Mouse (Mus musculus) intestine, embryonic 14.5 days (tissue): ENCODE data around the gene Prkce. TPM values are rescaled to one million over a fixed set of nuclear protein-coding genes. Genes with fewer than 3 reads are reported as not detected.

Source experiments
- ATAC-seq: fragments of 200-750 bp; cut with Nextera tagmentation; replicated peaks from 2 replicates; pipeline ENCODE4 v1.8.0; 2017; ENCODE audit warnings: low read depth, moderate number of reproducible peaks, moderate TSS enrichment, moderate library complexity; ENCODE audit not compliant: low FRiP score, low TSS enrichment
- DNase-seq: peaks from one replicate; pipeline ENCODE4 v3.0.0-alpha.2; 2018; ENCODE audit warnings: low spot score
- H3K27ac ChIP-seq: fragments of 300-500 bp; sonication (generic); 2 replicates; pipeline ENCODE4 v1.5.1; 2014; ENCODE audit warnings: low read depth, mild to moderate bottlenecking, control low read depth
- H3K27me3 ChIP-seq: fragments of 300-500 bp; sonication (generic); replicated peaks from 2 replicates; pipeline ENCODE4 v1.6.1; 2014; ENCODE audit warnings: low read length, control low read depth; ENCODE audit not compliant: control insufficient read depth, insufficient read depth
- H3K36me3 ChIP-seq: fragments of 300-500 bp; sonication (generic); 2 replicates; pipeline ENCODE4 v1.6.1; 2014; ENCODE audit warnings: low read length, control low read depth; ENCODE audit not compliant: control insufficient read depth, insufficient read depth
- H3K4me1 ChIP-seq: fragments of 300-500 bp; sonication (generic); replicated peaks from 2 replicates; pipeline ENCODE4 v1.6.1; 2014; ENCODE audit warnings: low read length, control low read depth, mixed read lengths; ENCODE audit not compliant: control insufficient read depth, insufficient read depth
- H3K4me2 ChIP-seq: fragments of 300-500 bp; sonication (generic); 2 replicates; pipeline ENCODE4 v1.6.1; 2014; ENCODE audit warnings: low read length
- H3K4me3 ChIP-seq: fragments of 300-500 bp; sonication (generic); 2 replicates; pipeline ENCODE4 v1.5.1; 2014; ENCODE audit warnings: low read depth, low read length, control low read depth, mixed read lengths
- H3K9ac ChIP-seq: fragments of 300-500 bp; sonication (generic); 2 replicates; pipeline ENCODE4 v1.6.1; 2014; ENCODE audit warnings: mild to moderate bottlenecking, low read length
- H3K9me3 ChIP-seq: fragments of 300-500 bp; sonication (generic); 2 replicates; pipeline ENCODE4 v1.6.1; 2016; ENCODE audit warnings: low read length, control low read depth; ENCODE audit not compliant: control insufficient read depth
- WGBS: fragments of 180-500 bp; shearing (Covaris S2); extraction: QIAGEN DNeasy Blood & Tissue Kit; methylation state at CpG from one replicate; pipeline ENCODE4 v1.1.7; 2014; 5-methylcytosine and 5-hydroxymethylcytosine counted together
- polyA plus RNA-seq: library from polyadenylated mRNA; unstranded; fragments of >200 nt; fragmentation: Nextera tagmentation; extraction: Ambion mirVana; gene quantifications from 2 replicates; pipeline ENCODE4 v1.2.1, GENCODE M21; 2014

Prkce gene
- polyA plus RNA-seq, 1 experiment from 2014 or later, result 7.5 TPM

DNA sequence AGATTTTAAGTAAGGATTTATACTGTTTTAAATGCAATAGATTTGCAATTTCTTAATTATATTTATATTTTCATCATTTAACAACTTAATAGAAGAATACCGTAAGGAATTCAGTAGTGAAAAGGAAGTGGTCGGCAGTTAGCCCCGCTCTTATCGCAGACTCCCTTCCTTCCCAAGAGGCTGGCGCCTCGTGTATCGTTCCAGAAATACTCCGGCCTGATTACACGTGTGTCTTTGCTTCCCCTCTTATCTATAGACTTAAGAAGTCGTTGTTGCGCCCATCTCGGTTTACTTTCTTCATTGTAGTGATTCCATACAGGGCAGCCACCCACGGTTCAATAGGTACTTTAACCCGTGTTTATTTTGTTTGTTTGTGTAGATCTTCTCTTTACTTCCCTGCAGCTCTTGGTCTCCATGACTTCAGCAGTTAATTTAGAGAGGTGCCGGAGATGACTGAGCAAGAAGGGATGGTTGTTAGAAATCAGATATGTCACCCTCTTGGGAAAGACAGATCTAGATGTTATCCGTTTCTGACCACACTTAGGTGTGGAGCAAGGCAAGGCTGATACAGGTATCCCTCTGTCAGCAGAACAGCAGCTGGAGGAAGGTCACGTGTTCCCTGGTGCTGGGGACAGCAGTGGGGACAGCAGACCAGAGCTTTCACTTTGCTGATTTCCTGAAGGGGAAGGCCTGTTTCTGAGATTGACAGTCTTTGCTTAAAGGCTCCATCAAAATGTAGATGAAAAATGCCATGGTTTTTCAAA lies 40.7 kb downstream of the Prkce start:
- H3K27ac ChIP-seq, result no peak overlapping the region
- ATAC-seq, result no peak
- no peak overlapping the region for H3K9ac ChIP-seq
- H3K36me3 ChIP-seq, result no peaks in the 10 kb centered on the region
- no peak for DNase-seq
- 75% methylated on average over 17 of the region's 17 CpGs for WGBS
- H3K4me3 ChIP-seq, result no peak overlapping the region
- H3K9me3 ChIP-seq, result no peaks in the 10 kb centered on the region
- H3K4me2 ChIP-seq, result no peak overlapping the region
- H3K4me1 ChIP-seq, result no peaks in the 10 kb centered on the region
- no peaks in the 10 kb centered on the region for H3K27me3 ChIP-seq

DNA sequence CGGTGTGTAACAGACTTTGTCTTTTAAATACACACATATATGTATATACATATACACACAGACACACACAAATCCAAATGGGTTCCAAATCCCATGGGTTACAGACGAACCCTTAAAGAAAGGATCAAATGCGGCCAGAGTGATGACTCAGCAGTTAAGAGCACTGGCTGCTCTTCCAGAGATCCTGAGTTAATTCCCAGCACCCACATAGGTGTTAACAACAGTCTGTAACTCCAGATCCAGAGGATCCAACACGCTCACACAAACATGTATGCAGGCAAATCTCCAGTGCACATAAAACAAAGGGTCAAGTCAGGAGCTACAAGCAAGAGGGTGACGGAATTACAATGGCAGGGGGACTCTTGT lies 41.2 kb downstream of the Prkce start:
- Histone ChIP-seq H3K9ac (no peak overlapping the region), H3K36me3 (no peaks in the 10 kb centered on the region), H3K4me1 (no peaks in the 10 kb centered on the region), H3K27ac (no peak overlapping the region), H3K4me2 (no peak overlapping the region), H3K9me3 (no peaks in the 10 kb centered on the region), H3K4me3 (no peak overlapping the region), H3K27me3 (no peaks in the 10 kb centered on the region)
- DNase-seq (no peak), ATAC-seq (no peak)
- 89% methylated on average over 5 of the region's 5 CpGs for WGBS

DNA sequence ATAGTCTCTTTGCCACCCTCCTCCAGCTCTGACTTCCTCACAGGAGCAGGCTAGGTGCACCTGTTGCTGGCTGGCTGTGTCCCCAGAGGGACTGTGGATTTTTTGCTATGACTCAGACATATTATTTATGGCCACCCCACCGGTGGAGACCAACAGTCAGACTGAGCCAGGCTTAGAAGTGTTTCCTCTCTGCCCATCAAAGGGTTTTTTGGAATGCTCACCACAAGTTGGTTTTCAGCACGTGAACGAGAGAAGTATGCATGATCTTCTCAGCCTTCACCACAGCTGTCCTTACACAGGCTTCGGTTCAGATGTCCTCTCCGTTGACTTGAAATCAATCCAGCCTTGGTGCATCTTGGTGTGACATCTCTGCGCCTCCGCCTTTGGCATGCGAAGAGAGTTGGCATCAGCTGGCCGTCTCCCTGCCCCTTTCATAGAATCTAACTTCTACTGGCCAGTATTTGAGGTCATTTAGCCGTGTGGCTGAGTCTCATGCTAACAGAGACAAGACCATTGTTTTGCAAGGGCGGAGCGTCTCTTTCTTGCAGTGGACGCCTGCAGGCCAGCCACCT lies 42.2 kb downstream of the Prkce start:
- no peaks in the 10 kb centered on the region for H3K27me3 ChIP-seq
- H3K9ac ChIP-seq, result no peak overlapping the region
- WGBS, result 86% methylated on average over 13 of the region's 13 CpGs
- no peaks in the 10 kb centered on the region for H3K9me3 ChIP-seq
- H3K4me2 ChIP-seq, result no peak overlapping the region
- no peak overlapping the region for H3K4me3 ChIP-seq
- ATAC-seq, result no peak
- H3K4me1 ChIP-seq, result no peaks in the 10 kb centered on the region
- no peaks in the 10 kb centered on the region for H3K36me3 ChIP-seq
- DNase-seq, result no peak
- no peak overlapping the region for H3K27ac ChIP-seq

DNA sequence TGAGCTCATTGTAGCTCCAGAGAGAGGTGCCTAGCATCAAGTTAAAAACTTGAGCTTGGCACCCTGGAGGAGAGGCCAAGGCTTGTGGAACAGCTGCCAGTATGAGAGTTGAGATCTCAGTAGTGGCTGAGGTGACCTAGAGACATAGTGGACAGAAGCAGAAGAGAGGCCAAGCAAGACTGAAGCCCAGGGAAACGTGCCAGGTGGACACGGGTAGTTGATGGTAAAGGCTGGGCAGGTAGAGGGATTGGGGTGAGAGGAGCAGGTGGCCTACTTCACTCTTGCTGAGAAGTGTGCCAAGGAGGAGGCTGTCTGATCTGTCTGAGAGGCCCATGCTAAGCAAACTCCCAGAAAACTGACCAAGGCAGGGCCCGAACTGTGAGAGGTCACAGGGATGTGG lies 44.6 kb downstream of the Prkce start:
- H3K4me3 ChIP-seq, result no peak overlapping the region
- H3K27ac ChIP-seq, result no peak overlapping the region
- H3K4me2 ChIP-seq, result no peak overlapping the region
- no peaks in the 10 kb centered on the region for H3K9me3 ChIP-seq
- no peaks in the 10 kb centered on the region for H3K36me3 ChIP-seq
- no peak overlapping the region for H3K9ac ChIP-seq
- no peaks in the 10 kb centered on the region for H3K27me3 ChIP-seq
- DNase-seq (no peak), ATAC-seq (no peak)
- no peaks in the 10 kb centered on the region for H3K4me1 ChIP-seq
- WGBS, result 91% methylated on average over 3 of the region's 3 CpGs

DNA sequence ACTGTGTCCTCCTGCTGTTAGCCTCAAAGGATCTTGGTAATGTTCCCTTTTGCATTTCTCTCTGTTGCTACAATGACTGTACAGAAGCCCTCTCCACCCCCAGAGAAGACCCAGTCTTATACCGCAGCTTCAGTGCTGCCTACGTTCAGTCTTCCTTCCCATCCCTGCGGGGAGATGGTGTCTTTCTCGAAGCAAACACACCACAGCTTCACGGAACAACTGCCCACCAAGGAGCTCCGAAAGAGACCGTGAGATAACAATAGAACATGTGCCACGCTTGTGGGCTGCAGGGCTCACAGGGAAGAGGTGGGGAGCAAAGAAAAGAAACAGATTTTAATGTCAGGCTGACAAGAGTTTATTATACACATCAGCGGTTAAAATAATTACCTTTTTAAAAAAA lies 46.7 kb downstream of the Prkce start:
- H3K9me3 ChIP-seq, result no peaks in the 10 kb centered on the region
- no peaks in the 10 kb centered on the region for H3K27me3 ChIP-seq
- no peak overlapping the region for H3K4me2 ChIP-seq
- ATAC-seq (no peak), DNase-seq (no peak)
- H3K4me3 ChIP-seq, result no peak overlapping the region
- WGBS, result 36% methylated on average over 9 of the region's 9 CpGs
- no peak overlapping the region for H3K27ac ChIP-seq
- no peaks in the 10 kb centered on the region for H3K36me3 ChIP-seq
- H3K9ac ChIP-seq, result no peak overlapping the region
- H3K4me1 ChIP-seq, result no peaks in the 10 kb centered on the region

GRCm38 (mm10) chr17:86214741-86215140 lies 47.2 kb downstream of the Prkce start:
- H3K9me3 ChIP-seq, result no peaks in the 10 kb centered on the region
- no peaks in the 10 kb centered on the region for H3K27me3 ChIP-seq
- no peak overlapping the region for H3K4me2 ChIP-seq
- no peaks in the 10 kb centered on the region for H3K36me3 ChIP-seq
- ATAC-seq (no peak), DNase-seq (no peak)
- H3K4me1 ChIP-seq, result no peaks in the 10 kb centered on the region
- H3K27ac ChIP-seq, result no peak overlapping the region; the same call in 1 of the 2 replicates
- no peak overlapping the region for H3K9ac ChIP-seq
- whole genome bisulfite sequencing, result 67% methylated on average over 14 of the region's 14 CpGs
- no peak overlapping the region for H3K4me3 ChIP-seq

DNA sequence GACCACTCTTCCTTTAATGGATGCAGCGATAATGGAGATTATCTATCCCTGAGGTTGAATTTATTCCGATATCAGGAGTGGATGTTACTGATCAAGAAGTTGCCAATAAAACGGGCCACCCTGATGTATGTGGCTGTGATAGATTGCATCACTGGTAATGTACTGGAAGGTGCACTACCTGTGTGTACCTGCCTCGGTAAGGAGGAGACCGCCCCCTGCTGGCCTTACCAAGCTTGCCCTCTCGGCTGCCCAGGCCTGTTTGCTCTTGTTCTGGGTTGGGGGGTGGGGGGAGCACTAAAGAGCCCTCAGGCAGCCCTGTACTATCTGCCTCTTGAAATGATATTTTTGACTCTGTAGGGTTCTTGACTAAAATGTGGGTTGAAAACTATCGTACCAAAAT lies 48.2 kb downstream of the Prkce start:
- 77% methylated on average over 7 of the region's 7 CpGs for WGBS
- Histone ChIP-seq H3K27ac (no peak overlapping the region), H3K36me3 (no peaks in the 10 kb centered on the region), H3K4me2 (no peak overlapping the region), H3K4me1 (no peaks in the 10 kb centered on the region), H3K27me3 (no peaks in the 10 kb centered on the region), H3K4me3 (no peak overlapping the region), H3K9me3 (no peaks in the 10 kb centered on the region), H3K9ac (no peak overlapping the region)
- ATAC-seq, result no peak
- peak; percentile 64 for DNase-seq

DNA sequence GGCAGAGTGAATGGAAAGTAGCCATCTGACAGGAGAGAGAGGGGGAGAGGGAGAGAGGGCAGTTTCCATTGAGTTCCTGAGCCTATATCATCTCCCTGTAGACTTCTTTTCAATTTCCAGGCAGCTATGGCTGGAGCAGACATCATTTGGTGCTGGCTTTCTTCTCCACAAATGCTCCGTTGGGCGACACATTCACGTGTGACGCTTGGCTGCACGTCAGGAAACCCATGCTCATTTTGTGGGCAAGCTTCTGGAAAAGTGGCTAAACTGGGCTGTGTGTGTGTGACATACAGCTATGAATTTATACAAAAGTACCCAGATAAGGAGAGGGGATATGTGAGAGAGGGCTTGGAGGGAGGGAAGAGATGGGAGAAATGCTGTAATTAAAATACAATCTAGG lies 49.9 kb downstream of the Prkce start:
- Histone ChIP-seq H3K4me1 (no peaks in the 10 kb centered on the region), H3K4me3 (no peak overlapping the region), H3K9ac (no peak overlapping the region), H3K27ac (no peak overlapping the region), H3K36me3 (no peaks in the 10 kb centered on the region), H3K9me3 (no peaks in the 10 kb centered on the region), H3K4me2 (no peak overlapping the region), H3K27me3 (no peaks in the 10 kb centered on the region)
- ATAC-seq (no peak), DNase-seq (no peak)
- 86% methylated on average over 5 of the region's 5 CpGs for WGBS

- ATAC-seq (no peak), DNase-seq (no peak)
- Histone ChIP-seq H3K4me1 (no peaks in the 10 kb centered on the region), H3K9ac (no peak overlapping the region), H3K9me3 (no peaks in the 10 kb centered on the region), H3K27ac (no peak overlapping the region), H3K27me3 (no peaks in the 10 kb centered on the region), H3K36me3 (no peaks in the 10 kb centered on the region), H3K4me2 (no peak overlapping the region), H3K4me3 (no peak overlapping the region)
- WGBS, result 84% methylated on average over 11 of the region's 11 CpGs
Measured at GRCm38 (mm10) chr17:86218553-86218952, 51.0 kb downstream of the Prkce start.
